Mouse (Mus musculus) forebrain, embryonic 12.5 days (tissue): ENCODE measurements around the gene Gpr162. TPM values are rescaled to one million over a fixed set of nuclear protein-coding genes. Genes with fewer than 3 reads are reported as not detected.
"Not testable (repeated sequence)": the region's sequence is repeated elsewhere in the genome, so short reads cannot be mapped to it uniquely, and the experiment has no call there.

Experiments used
- ATAC-seq: fragments of 200-750 bp; cut with Nextera tagmentation; 2 replicates; pipeline ENCODE4 v1.8.0; 2017; ENCODE audit warnings: moderate TSS enrichment; ENCODE audit not compliant: low FRiP score
- H3K27ac ChIP-seq: fragments of 300-500 bp; sonication (generic); 2 replicates; pipeline ENCODE4 v1.5.1; 2016; ENCODE audit warnings: mild to moderate bottlenecking
- H3K27me3 ChIP-seq: fragments of 300-500 bp; sonication (generic); 2 replicates; pipeline ENCODE4 v1.6.1; 2016; ENCODE audit warnings: mild to moderate bottlenecking
- H3K36me3 ChIP-seq: fragments of 300-500 bp; sonication (generic); replicated peaks from 2 replicates; pipeline ENCODE4 v1.6.1; 2016; ENCODE audit warnings: mild to moderate bottlenecking
- H3K4me1 ChIP-seq: fragments of 300-500 bp; sonication (generic); 2 replicates; pipeline ENCODE4 v1.6.1; 2016
- H3K4me2 ChIP-seq: fragments of 300-500 bp; sonication (generic); 2 replicates; pipeline ENCODE4 v1.6.1; 2016; ENCODE audit warnings: mild to moderate bottlenecking, moderate library complexity
- H3K4me3 ChIP-seq: fragments of 300-500 bp; sonication (generic); replicated peaks from 2 replicates; pipeline ENCODE4 v1.5.1; 2016; ENCODE audit warnings: mild to moderate bottlenecking
- H3K9ac ChIP-seq: fragments of 300-500 bp; sonication (generic); 2 replicates; pipeline ENCODE4 v1.6.1; 2016; ENCODE audit warnings: mild to moderate bottlenecking
- H3K9me3 ChIP-seq: fragments of 300-500 bp; sonication (generic); 2 replicates; pipeline ENCODE4 v1.6.1; 2016
- WGBS: fragments of 180-500 bp; shearing (Covaris S2); methylation state at CpG from one replicate; pipeline ENCODE4 v1.1.7; 2016; 5-methylcytosine and 5-hydroxymethylcytosine counted together
- polyA plus RNA-seq: library from polyadenylated mRNA; unstranded; fragments of >200 nt; fragmentation: Nextera tagmentation; extraction: Ambion mirVana; gene quantifications from 2 replicates; pipeline ENCODE4 v1.2.1, GENCODE M21; 2016

The Gpr162 gene
- polyA plus RNA-seq, 1 experiment from 2014 or later: 10.2 TPM

DNA sequence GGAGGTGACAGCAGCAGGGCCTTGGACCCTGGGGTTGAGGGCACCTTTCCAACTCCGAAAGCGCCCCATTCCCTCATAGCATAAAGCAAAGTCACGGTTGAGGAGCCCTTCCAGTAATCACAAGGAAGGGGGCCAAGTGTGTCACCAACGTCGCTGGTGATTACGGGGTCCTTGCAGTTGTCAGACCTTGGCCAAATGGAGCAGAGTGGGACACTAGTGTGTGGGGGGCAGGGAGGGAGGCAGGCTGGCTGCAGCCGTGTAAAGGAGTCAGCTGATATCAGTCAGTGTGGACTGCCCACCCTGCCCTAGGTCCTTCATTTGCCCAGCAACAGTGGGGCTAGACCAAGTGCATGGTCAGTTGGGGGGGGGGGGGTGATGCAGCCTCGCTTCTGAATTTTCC lies 49.3 kb downstream of the Gpr162 start:
- Histone ChIP-seq H3K27me3 (no peaks in the 10 kb centered on the region), H3K36me3 (peaks cover 69% of the 10 kb centered on the region), H3K27ac (peak overlapping the region; percentile 88), H3K9ac (no peak overlapping the region), H3K9me3 (no peaks in the 10 kb centered on the region), H3K4me1 (peaks cover 44% of the 10 kb centered on the region), H3K4me3 (peak overlapping the region; percentile 73), H3K4me2 (peak overlapping the region; percentile 88)
- peak; percentile 32 for ATAC-seq
- WGBS: 45% methylated on average over 8 of the region's 8 CpGs

DNA sequence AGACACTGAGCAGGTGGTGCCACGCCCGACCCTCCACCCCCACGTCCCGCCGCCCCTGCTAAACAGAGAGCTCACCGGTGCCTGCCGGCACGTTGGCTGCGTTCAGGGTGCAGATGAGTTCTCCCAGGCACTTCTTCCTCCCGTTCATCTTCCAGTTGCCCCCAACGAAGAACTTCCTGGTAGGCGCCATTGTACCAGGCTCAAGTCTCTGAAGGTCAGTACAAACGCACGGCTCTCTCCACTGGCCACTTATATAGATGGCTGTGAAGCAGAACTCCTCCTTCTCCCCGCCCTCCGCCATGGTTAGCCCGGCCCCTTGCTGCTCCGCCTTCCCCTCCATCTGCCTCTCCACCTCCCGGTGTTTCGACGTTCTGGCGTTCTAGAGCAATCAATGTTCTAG lies 49.9 kb downstream of the Gpr162 start, which contains the start of gene Tpi1:
Gene Tpi1, minus strand, starts transcription at position 364 of the 400 bp plus-strand sequence.
- Histone ChIP-seq H3K27me3 (no peaks in the 10 kb centered on the region), H3K4me3 (peak within 1 kb of the TSS; percentile 73), H3K36me3 (peaks cover 64% of the 10 kb centered on the region), H3K4me1 (peaks cover 50% of the 10 kb centered on the region), H3K9me3 (no peaks in the 10 kb centered on the region), H3K27ac (peak within 1 kb of the TSS; percentile 88), H3K9ac (peak within 1 kb of the TSS; percentile 83), H3K4me2 (peak within 1 kb of the TSS; percentile 88)
- ATAC-seq: peak; percentile 91
- WGBS: 0% methylated on average over 22 of the region's 22 CpGs

DNA sequence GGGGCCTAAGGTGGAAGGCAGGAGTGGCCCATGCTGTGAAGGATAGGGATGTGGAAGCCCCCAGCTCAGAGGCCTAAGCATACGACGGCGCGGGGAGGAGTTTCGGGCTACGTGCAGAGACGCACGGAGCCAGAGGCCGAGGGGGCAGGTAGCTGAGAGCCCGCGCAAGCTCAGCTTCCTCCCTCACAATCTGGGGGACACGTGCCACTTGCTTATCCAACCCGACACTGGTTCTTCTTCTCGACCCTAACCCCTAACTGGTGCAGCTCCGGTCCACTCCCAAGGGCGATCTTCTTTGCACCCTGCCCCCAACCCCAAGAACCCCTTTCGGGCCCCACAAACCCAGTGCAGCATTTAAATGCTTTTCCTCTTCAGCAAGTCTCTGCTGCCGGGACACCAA lies 50.3 kb downstream of the Gpr162 start:
- peak; percentile 70 for ATAC-seq
- Histone ChIP-seq H3K27ac (peak overlapping the region; percentile 88), H3K9me3 (no peaks in the 10 kb centered on the region), H3K27me3 (no peaks in the 10 kb centered on the region), H3K36me3 (peaks cover 60% of the 10 kb centered on the region), H3K9ac (peak overlapping the region; percentile 83), H3K4me1 (peaks cover 54% of the 10 kb centered on the region), H3K4me3 (peak overlapping the region; percentile 73), H3K4me2 (peak overlapping the region; percentile 88)
- WGBS: under 1% methylated on average over 18 of the region's 18 CpGs

DNA sequence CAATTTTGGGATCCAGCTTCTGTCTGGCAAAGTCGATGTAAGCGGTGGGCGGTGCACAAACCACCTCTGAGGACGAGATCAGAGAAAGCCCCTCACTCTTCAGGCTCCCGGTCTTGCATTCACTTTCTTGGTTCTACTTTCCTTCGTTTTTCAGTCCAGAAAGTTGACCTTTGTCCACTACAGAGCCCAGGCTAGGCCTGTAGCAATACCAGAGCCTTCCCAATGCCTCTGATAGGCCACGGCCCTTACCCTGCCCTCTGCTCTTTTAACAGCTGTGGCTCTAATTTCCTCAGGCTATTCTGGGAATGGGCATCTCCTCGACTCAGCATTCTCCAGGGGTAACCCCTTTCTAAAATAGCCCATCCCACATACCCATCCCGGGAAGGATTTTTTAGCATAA lies 50.9 kb downstream of the Gpr162 start:
- Histone ChIP-seq H3K4me2 (peak overlapping the region; percentile 88), H3K4me3 (peak overlapping the region; percentile 73), H3K9ac (peak overlapping the region; percentile 83), H3K9me3 (no peaks in the 10 kb centered on the region), H3K27me3 (no peaks in the 10 kb centered on the region), H3K36me3 (peaks cover 53% of the 10 kb centered on the region), H3K27ac (peak overlapping the region; percentile 88), H3K4me1 (peaks cover 60% of the 10 kb centered on the region)
- no peak for ATAC-seq
- whole genome bisulfite sequencing: 21% methylated on average over 9 of the region's 9 CpGs

DNA sequence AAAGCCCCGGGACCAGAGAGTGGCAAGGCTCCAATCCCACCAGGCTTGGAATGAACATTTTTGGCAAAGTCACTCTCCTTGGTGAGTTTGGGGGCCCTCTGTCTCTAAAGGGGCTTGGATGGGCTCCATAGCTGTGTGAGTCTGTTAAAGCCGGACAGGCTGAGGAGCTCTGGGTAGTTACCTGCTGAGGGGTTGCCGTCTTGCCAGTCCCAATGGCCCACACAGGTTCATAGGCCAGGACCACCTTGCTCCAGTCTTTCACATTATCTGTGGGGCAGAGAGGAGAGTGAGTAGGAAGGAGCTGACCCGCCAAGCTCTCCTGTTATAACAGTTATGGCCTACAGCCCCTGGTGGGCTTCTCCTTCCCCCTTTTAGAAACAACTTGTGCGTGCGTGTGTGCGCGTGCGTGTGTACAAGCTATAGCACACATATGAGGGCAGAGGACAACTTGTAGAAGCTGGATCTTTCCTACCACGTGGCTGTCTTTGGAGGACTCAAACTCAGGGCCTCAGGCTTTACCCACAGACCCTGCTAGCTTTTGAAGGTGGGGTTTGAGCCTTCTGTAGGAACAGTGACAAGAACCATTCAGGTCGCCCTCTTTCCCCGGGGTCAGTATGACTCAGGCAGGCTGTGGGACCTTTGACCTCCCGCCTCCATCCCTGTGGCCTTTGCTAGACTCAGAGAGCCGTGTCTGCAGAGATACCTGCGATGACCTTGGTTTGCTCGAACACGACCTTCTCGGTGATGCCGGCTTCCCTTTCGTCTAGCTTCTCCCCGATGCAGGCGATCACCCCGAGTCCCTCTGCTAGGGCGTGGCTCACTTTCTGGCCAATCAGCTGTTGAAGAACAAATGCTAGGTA lies 51.9 kb downstream of the Gpr162 start:
- no peak for ATAC-seq
- WGBS: 85% methylated on average over 24 of the region's 24 CpGs
- Histone ChIP-seq H3K4me2 (peak overlapping the region; percentile 88), H3K9ac (peak overlapping the region; percentile 83), H3K27me3 (no peaks in the 10 kb centered on the region), H3K4me1 (peaks cover 60% of the 10 kb centered on the region), H3K36me3 (peaks cover 44% of the 10 kb centered on the region), H3K9me3 (no peaks in the 10 kb centered on the region), H3K27ac (0 out of 2 replicates have a peak overlapping the region, but pooled peaks have one; percentile 88), H3K4me3 (peak overlapping the region; percentile 73)

DNA sequence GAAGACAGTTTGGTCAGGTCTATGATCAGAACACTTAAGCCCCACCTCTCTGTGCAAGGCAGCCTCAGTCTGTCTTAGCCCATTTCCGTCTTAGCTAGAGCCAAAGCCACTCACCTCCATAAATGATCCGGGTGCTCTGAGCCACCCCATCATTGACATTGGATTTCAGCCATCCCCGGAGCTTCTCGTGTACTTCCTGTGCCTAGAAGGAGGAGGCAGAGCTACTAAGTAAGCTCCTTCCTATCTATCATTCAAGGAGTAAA lies 52.4 kb downstream of the Gpr162 start:
- Histone ChIP-seq H3K36me3 (peaks cover 38% of the 10 kb centered on the region), H3K4me3 (no peak overlapping the region), H3K27me3 (no peaks in the 10 kb centered on the region), H3K9ac (no peak overlapping the region), H3K27ac (no peak overlapping the region), H3K4me2 (no peak overlapping the region), H3K9me3 (no peaks in the 10 kb centered on the region), H3K4me1 (peaks cover 62% of the 10 kb centered on the region)
- 90% methylated on average over 4 of the region's 4 CpGs for WGBS
- no peak for ATAC-seq

DNA sequence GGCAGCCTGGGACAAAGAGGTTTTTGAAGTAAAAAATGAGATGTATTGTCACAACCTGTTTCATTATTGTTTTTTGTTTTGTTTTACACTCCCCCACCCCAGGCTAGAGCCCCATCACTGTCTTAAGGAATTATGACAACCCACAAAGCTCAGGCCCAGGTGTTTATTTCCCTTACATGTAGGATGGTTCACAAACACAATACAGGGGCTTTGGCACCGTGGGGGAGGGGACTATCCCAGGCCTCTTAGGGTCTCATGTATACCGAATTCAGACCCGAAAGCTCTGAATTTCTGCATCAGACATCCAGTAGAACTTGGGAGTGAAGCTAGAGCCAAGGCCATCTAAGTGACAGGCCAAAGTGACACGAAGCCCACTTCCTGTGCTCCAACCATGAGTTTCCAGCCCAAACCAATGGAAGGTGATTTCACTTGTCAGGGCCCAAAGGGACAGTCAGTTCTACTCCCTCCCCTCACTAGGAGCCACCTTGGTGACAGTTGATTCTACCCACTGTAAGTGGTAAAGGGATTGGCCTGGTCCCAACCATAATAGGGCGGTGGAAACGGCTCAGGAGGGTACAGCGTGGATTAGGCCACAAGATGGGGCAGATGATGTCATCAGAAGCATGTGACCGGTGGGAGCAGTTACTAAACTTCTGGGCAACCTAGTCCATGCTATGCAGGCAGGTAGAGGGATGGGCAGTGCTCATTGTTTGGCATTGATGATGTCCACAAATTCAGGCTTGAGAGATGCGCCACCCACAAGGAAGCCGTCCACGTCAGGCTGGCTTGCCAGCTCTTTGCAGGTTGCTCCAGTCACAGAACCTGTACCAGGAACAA lies 53.0 kb downstream of the Gpr162 start:
- not testable (repeated sequence) for H3K4me3 ChIP-seq, ATAC-seq, H3K4me2 ChIP-seq, H3K9me3 ChIP-seq, H3K27ac ChIP-seq, H3K27me3 ChIP-seq, H3K9ac ChIP-seq
- H3K36me3 ChIP-seq: peaks cover 33% of the 10 kb centered on the region
- WGBS: 85% methylated on average over 11 of the region's 11 CpGs
- H3K4me1 ChIP-seq: peaks cover 67% of the 10 kb centered on the region

DNA sequence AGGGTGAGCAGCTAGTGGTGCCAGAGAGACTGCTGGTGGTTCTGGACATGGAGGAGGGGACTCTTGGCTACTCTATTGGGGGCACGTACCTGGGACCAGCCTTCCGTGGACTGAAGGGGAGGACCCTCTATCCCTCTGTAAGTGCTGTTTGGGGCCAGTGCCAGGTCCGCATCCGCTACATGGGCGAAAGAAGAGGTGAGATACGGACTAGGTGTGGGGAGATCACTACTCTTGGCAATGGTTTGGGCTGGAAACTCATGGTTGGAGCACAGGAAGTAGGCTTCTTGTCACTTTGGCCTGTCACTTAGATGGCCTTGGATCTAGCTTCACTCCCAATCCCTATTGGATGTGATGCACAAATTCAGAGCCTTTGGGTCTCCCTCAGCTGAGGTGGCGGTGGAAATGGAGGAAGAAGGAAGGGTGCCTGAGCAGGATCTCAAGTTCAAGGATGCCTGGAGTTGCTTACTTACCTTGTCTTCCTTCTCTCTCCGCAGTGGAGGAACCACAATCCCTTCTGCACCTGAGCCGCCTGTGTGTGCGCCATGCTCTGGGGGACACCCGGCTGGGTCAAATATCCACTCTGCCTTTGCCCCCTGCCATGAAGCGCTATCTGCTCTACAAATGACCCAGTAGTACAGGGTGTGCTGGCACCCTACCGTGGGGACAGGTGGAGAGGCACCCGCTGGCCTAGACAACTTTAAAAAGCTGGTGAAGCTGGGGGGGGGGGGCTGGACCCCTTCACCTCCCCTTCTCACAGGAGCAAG lies 53.8 kb downstream of the Gpr162 start:
- no peak for ATAC-seq
- Histone ChIP-seq H3K36me3 (peaks cover 25% of the 10 kb centered on the region), H3K27ac (peak overlapping the region; percentile 85), H3K27me3 (no peaks in the 10 kb centered on the region), H3K4me2 (peak overlapping the region; percentile 97), H3K4me1 (peaks cover 69% of the 10 kb centered on the region), H3K4me3 (peak overlapping the region; percentile 54), H3K9ac (peak overlapping the region; percentile 71), H3K9me3 (no peaks in the 10 kb centered on the region)
- 43% methylated on average over 14 of the region's 14 CpGs for WGBS

DNA sequence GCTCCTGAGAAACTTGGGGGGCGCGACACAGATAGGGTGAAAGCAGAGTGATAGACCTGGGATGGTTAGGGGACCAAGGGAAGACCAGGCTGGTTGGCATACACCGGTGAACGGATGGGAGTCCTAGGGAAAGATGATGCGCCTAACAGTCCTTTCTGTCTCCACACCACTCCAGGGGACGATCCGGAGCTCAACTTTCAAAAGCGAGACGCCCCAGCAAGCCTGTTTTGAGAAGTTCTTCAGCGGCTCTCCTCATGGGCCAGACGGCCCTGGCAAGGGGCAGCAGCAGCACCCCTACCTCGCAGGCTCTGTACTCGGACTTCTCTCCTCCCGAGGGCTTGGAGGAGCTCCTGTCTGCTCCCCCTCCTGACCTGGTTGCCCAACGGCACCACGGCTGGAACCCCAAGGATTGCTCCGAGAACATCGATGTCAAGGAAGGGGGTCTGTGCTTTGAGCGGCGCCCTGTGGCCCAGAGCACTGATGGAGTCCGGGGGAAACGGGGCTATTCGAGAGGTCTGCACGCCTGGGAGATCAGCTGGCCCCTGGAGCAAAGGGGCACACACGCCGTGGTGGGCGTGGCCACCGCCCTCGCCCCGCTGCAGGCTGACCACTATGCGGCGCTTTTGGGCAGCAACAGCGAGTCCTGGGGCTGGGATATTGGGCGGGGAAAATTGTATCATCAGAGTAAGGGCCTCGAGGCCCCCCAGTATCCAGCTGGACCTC lies 54.6 kb downstream of the Gpr162 start:
- H3K4me1 ChIP-seq: peaks cover 61% of the 10 kb centered on the region
- H3K27me3 ChIP-seq: no peaks in the 10 kb centered on the region
- H3K9ac ChIP-seq: peak overlapping the region; percentile 71
- peak; percentile 11; the same call in 1 of the 2 replicates for ATAC-seq
- WGBS: under 1% methylated on average over 35 of the region's 35 CpGs
- H3K36me3 ChIP-seq: peaks cover 25% of the 10 kb centered on the region
- H3K9me3 ChIP-seq: no peaks in the 10 kb centered on the region
- peak overlapping the region; percentile 54 for H3K4me3 ChIP-seq
- peak overlapping the region; percentile 85 for H3K27ac ChIP-seq
- H3K4me2 ChIP-seq: peak overlapping the region; percentile 97
